In genomic region chr3:159495243-159495801, GRCm38 (mm10) we compare ENCODE assay signal across 8 mouse cellular contexts. TPM values are rescaled to one million over a fixed set of nuclear protein-coding genes. Genes with fewer than 3 reads are reported as not detected.
A peak's percentile ranks its signal among the peaks of the same experiment; 100 is the strongest.
DNase-seq lines count a peak whose midpoint lies in the region; ATAC-seq and TF ChIP-seq lines count a peak whose summit lies in the region.

TSS of gene Depdc1a (plus strand) at chr3:159495433.

- peaks cover 19% of the 10 kb centered on the region for H3K4me1 ChIP-seq in forebrain, embryonic 10.5 days
- H3K4me1 ChIP-seq in heart, embryonic 15.5 days (replicated peaks) = peaks cover 7% of the 10 kb centered on the region
- 0 out of 4 replicates have a peak, but pooled peaks cover 0 to 2% of the 10 kb centered on the region in 2 experiments for H3K4me1 ChIP-seq in liver, embryonic 14.5 days (replicated peaks; ENCODE audit: control insufficient read depth in 2 of 2, insufficient read depth in 2 of 2, low read length in 1 of 2)
- H3K4me1 ChIP-seq in neural tube, embryonic 11.5 days (ENCODE audit: control insufficient read depth, insufficient read depth, low read length) = no peaks in the 10 kb centered on the region
- no peaks in the 10 kb centered on the region for H3K4me1 ChIP-seq in stomach, postnatal 0 days (replicated peaks; ENCODE audit: control insufficient read depth, insufficient read depth)

- WGBS in forebrain, embryonic 10.5 days = under 1% methylated on average over 28 of the region's 28 CpGs
- under 1% methylated on average over 28 of the region's 28 CpGs for WGBS in heart, embryonic 15.5 days
- WGBS in liver, embryonic 14.5 days (ENCODE audit: insufficient replicate concordance) = under 1% methylated on average over 28 of the region's 28 CpGs
- WGBS in neural tube, embryonic 11.5 days = under 1% methylated on average over 28 of the region's 28 CpGs
- WGBS in stomach, postnatal 0 days = under 1% methylated on average over 28 of the region's 28 CpGs

- H3K9ac ChIP-seq in heart, embryonic 15.5 days = peak within 1 kb of the TSS; percentile 60
- H3K9ac ChIP-seq in liver, embryonic 14.5 days (replicated peaks) = peak within 1 kb of the TSS; percentile 84
- H3K9ac ChIP-seq in neural tube, embryonic 11.5 days (ENCODE audit: low read length) = peak within 1 kb of the TSS; percentile 62
- peak within 1 kb of the TSS; percentile 57 for H3K9ac ChIP-seq in stomach, postnatal 0 days (ENCODE audit: low read length)

- H3K4me3 ChIP-seq in forebrain, embryonic 10.5 days = peak within 1 kb of the TSS; percentile 70
- H3K4me3 ChIP-seq in heart, embryonic 15.5 days = peak within 1 kb of the TSS; percentile 60
- peak within 1 kb of the TSS; percentile 72 to 96 for H3K4me3 ChIP-seq in liver, embryonic 14.5 days (ENCODE audit: insufficient read depth in 1 of 2, low read depth in 2 of 2, low read length in 2 of 2)
- H3K4me3 ChIP-seq in neural tube, embryonic 11.5 days (ENCODE audit: low read depth, low read length) = peak within 1 kb of the TSS; percentile 44
- peak within 1 kb of the TSS; percentile 51 for H3K4me3 ChIP-seq in stomach, postnatal 0 days (ENCODE audit: low read depth, low read length)

- TF ChIP-seq EP300 in liver, embryonic 14.5 days (IDR thresholded peaks at IDR 0.05; ENCODE audit: low read depth) = no peak
- no peak for TF ChIP-seq EP300 in stomach, postnatal 0 days (optimal IDR thresholded peaks at IDR 0.05)

- peaks cover 16% of the 10 kb centered on the region for H3K36me3 ChIP-seq in forebrain, embryonic 10.5 days (replicated peaks)
- H3K36me3 ChIP-seq in heart, embryonic 15.5 days = no peaks in the 10 kb centered on the region
- H3K36me3 ChIP-seq in liver, embryonic 14.5 days (replicated peaks; ENCODE audit: control insufficient read depth, insufficient read depth, low read depth) = peaks cover 8% of the 10 kb centered on the region
- H3K36me3 ChIP-seq in neural tube, embryonic 11.5 days (ENCODE audit: control insufficient read depth, insufficient read depth, low read length) = no peaks in the 10 kb centered on the region
- H3K36me3 ChIP-seq in stomach, postnatal 0 days (ENCODE audit: control insufficient read depth, insufficient read depth, low read length) = no peaks in the 10 kb centered on the region

- peak within 1 kb of the TSS; percentile 67 for H3K4me2 ChIP-seq in heart, embryonic 15.5 days
- H3K4me2 ChIP-seq in liver, embryonic 14.5 days (ENCODE audit: low read depth) = peak within 1 kb of the TSS; percentile 68
- peak within 1 kb of the TSS; percentile 50 for H3K4me2 ChIP-seq in neural tube, embryonic 11.5 days (ENCODE audit: low read depth)
- peak within 1 kb of the TSS; percentile 68 for H3K4me2 ChIP-seq in stomach, postnatal 0 days (replicated peaks; ENCODE audit: low read depth)

- no peaks in the 10 kb centered on the region for H3K9me3 ChIP-seq in forebrain, embryonic 10.5 days
- no peaks in the 10 kb centered on the region for H3K9me3 ChIP-seq in heart, embryonic 15.5 days (replicated peaks)
- H3K9me3 ChIP-seq in liver, embryonic 14.5 days (ENCODE audit: control insufficient read depth, low read length) = no peaks in the 10 kb centered on the region
- H3K9me3 ChIP-seq in neural tube, embryonic 11.5 days (ENCODE audit: control insufficient read depth, low read length) = no peaks in the 10 kb centered on the region
- H3K9me3 ChIP-seq in stomach, postnatal 0 days (ENCODE audit: control insufficient read depth, low read length) = no peaks in the 10 kb centered on the region

- 0 out of 2 replicates have a peak, but pooled peaks have one; percentile 10 for TF ChIP-seq CTCF in liver, embryonic 14.5 days (IDR thresholded peaks at IDR 0.05; ENCODE audit: low read depth)
- peak; percentile 8; the same call in 1 of the 2 replicates for TF ChIP-seq CTCF in stomach, postnatal 0 days (IDR thresholded peaks at IDR 0.05; ENCODE audit: low read depth)

- H3K27ac ChIP-seq in forebrain, embryonic 10.5 days = peak within 1 kb of the TSS; percentile 92
- 0 out of 2 replicates have a peak within 1 kb of the TSS, but pooled peaks have one; percentile 41 for H3K27ac ChIP-seq in heart, embryonic 15.5 days
- H3K27ac ChIP-seq in liver, embryonic 14.5 days = peak within 1 kb of the TSS; percentile 58
- no peak within 1 kb of the TSS for H3K27ac ChIP-seq in neural tube, embryonic 11.5 days (ENCODE audit: low read depth, low read length)
- H3K27ac ChIP-seq in stomach, postnatal 0 days (replicated peaks) = no peak within 1 kb of the TSS

- ATAC-seq in heart, embryonic 15.5 days (replicated peaks; ENCODE audit: insufficient number of reproducible peaks, insufficient read depth, low FRiP score, low read depth) = peak; percentile 100
- peak; percentile 100 for ATAC-seq in liver, embryonic 14.5 days (ENCODE audit: insufficient read depth)
- peak; percentile 100 for ATAC-seq in neural tube, embryonic 11.5 days (ENCODE audit: insufficient read depth, low FRiP score, low TSS enrichment)
- ATAC-seq in stomach, postnatal 0 days (ENCODE audit: low FRiP score, low TSS enrichment) = peak; percentile 100

- no peaks in the 10 kb centered on the region for H3K27me3 ChIP-seq in forebrain, embryonic 10.5 days (ENCODE audit: poor library complexity, severe bottlenecking)
- H3K27me3 ChIP-seq in heart, embryonic 15.5 days = no peaks in the 10 kb centered on the region
- H3K27me3 ChIP-seq in liver, embryonic 14.5 days (ENCODE audit: control insufficient read depth, insufficient read depth, low read length) = no peaks in the 10 kb centered on the region
- H3K27me3 ChIP-seq in neural tube, embryonic 11.5 days (ENCODE audit: control insufficient read depth, insufficient read depth, low read length) = no peaks in the 10 kb centered on the region
- no peaks in the 10 kb centered on the region for H3K27me3 ChIP-seq in stomach, postnatal 0 days (ENCODE audit: control insufficient read depth, insufficient read depth, low read length)

- DNase-seq in CD8-positive naive resting alpha-beta T cell, adult 2 months (ENCODE audit: low read depth in 2 of 2, low spot score in 2 of 2) = peak; percentile 83 to 85
- peak; percentile 79 for DNase-seq in c-Kit-positive CD71-negative TER-119-negative erythroid progenitor cells, embryonic 14.5 days (ENCODE audit: low read depth)
- peak; percentile 91 for DNase-seq in forebrain, embryonic 10.5 days (ENCODE audit: extremely low spot score, low spot score)
- peak; percentile 94 for DNase-seq in kidney, postnatal 25 days
- DNase-seq in liver, embryonic 14.5 days (ENCODE audit: low read depth in 3 of 3, low spot score in 3 of 3) = peak; percentile 91 to 92 (median 91)
- DNase-seq in neural tube, embryonic 11.5 days (ENCODE audit: low spot score) = peak; percentile 93
- peak; percentile 93 for DNase-seq in stomach, postnatal 0 days (ENCODE audit: low spot score)

RNA-seq across cellular contexts. Expression of gene Depdc1a, which starts in this region (rescaled TPM):
- 33.8 and 36.2 TPM in 2 replicates for polyA plus RNA-seq in forebrain, embryonic 10.5 days (2016; fragmentation: Nextera tagmentation; extraction: Ambion mirVana)
- polyA plus RNA-seq in heart, embryonic 15.5 days (2015; fragmentation: Nextera tagmentation; extraction: Ambion mirVana) = 29.1 and 31.0 TPM in 2 replicates
- polyA plus RNA-seq in liver, embryonic 14.5 days (2012; rRNA removed) = 8.3 and 14.9 TPM in 2 replicates
- 27.2 and 32.1 TPM in 2 replicates for polyA plus RNA-seq in liver, embryonic 14.5 days (2014; fragmentation: Nextera tagmentation; extraction: Ambion mirVana)
- polyA plus RNA-seq in neural tube, embryonic 11.5 days (2014; fragmentation: Nextera tagmentation; extraction: Ambion mirVana) = 30.5 and 30.7 TPM in 2 replicates
- 7.4 and 8.3 TPM in 2 replicates for polyA plus RNA-seq in stomach, postnatal 0 days (2015; fragmentation: Nextera tagmentation; extraction: Ambion mirVana)

Comparison
In these comparisons a context has a peak if more than half of its experiments do, and no peak if none do; other contexts are left out.
1. H3K27ac ChIP-seq: peak in forebrain, embryonic 10.5 days (single experiment), heart, embryonic 15.5 days (single experiment) and liver, embryonic 14.5 days (single experiment); none in neural tube, embryonic 11.5 days (single experiment) and stomach, postnatal 0 days (single experiment).
2. Peak in every context shown above with its lines, with median percentiles within 50 percentile points of each other: DNase-seq, H3K4me3 ChIP-seq, ATAC-seq, H3K4me2 ChIP-seq and H3K9ac ChIP-seq.